Mouse (Mus musculus) embryonic stem cell, embryonic (primary cell): ENCODE data around the gene Ccdc138.
"Not testable (repeated sequence)": the region's sequence is repeated elsewhere in the genome, so short reads cannot be mapped to it uniquely, and the experiment has no call there.

Experiments
- CTCF ChIA-PET, 4 experiments: fragments of 300-600 bp in 2 of 4; fragments of 350-600 bp in 2 of 4; sonication (Branson Sonifier 250); formaldehyde crosslinking; loops; one replicate each; lab custom pipeline; 2022; ENCODE audit warnings: inconsistent platforms in 2 of 4; lab: Charles Lee
- POLR2A ChIA-PET, 4 experiments: fragments of 300-600 bp in 2 of 4; fragments of 350-600 bp in 2 of 4; sonication (Branson Sonifier 250); formaldehyde crosslinking; loops; one replicate each; lab custom pipeline; 2022; ENCODE audit warnings: antibody characterized with exemption in 4 of 4, inconsistent platforms in 1 of 4; lab: Charles Lee

Ccdc138 gene

DNA sequence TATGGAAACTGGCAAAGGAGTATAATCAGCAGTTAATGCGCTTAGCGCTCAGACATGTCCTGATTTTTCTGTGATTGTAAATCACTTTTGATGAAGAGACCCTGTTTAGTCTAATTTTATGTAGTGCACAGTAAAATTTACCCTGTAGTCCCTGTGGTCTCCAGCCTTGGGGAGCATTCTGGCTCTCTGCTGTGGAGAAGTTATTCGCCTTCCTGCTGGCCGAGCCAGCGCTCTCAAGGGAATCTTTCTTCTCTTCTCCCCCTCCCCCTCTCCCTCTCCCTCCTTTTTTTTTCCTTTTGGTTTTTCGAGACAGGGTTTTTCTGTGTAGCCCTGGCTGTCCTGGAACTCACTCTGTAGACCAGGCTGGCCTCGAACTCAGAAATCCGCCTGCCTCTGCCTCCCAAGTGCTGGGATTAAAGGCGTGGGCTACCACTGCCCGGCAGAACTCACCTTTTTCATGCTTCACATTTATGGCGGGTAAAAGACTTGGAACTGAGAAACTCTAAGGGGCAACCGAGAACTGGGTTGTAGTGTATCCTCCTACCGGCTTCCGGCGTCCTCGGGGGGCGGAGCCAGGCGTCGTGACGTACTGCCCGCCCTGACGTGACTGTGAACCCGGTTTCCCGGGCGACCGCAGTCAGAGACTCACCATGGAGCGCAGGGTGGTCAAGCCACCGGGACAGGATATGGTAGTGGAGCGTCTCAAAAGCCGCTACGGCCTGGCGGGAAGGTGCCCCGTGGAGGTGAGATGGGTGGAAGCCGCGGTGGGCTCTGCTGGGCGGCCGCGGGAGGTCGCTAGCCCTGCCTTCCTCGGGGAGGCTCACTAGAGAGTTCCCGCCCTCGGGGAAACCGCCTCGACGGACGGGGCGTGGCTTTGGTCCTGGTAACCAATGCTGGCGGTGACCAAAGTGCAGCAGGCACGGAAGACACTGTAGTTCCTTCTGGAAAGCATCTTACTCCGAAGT lies at the start of gene Ccdc138:
Ccdc138 (plus strand) TSS at position 629 of the 965 bp plus-strand sequence.
- ChIA-PET POLR2A (interaction anchor here in 1 of 4 experiments (1.8 kb wide), 1 partner anchor 19 kb away, joined by 9 read pairs; no protein-coding TSS in a partner anchor), CTCF (no interaction called here)

DNA sequence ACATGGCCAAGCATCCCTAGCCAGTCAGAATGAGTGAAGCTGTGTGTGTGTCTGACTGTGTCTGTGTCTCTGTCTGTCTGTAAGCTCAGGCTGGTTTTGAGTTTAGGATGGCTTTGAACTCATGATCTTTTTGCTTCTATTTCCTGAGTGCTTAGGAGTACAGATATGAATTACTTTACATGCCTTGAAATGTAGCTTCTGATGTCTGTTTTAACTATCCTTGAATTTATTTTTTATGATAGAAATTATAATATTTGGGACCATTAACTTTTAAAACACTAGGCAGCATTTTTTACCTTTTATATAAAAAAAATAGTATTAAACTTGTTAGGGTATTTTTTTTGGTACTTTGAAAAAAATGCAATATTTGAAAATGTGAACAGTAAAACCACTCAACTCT lies 46.2 kb upstream of the Ccdc138 start:
- ChIA-PET CTCF (no interaction called here), POLR2A (interaction anchor here in 1 of 4 experiments (0.7 to 1.1 kb wide), 2 partner anchors 12 to 18 kb away, joined by 3 read pairs; no protein-coding TSS in a partner anchor)

DNA sequence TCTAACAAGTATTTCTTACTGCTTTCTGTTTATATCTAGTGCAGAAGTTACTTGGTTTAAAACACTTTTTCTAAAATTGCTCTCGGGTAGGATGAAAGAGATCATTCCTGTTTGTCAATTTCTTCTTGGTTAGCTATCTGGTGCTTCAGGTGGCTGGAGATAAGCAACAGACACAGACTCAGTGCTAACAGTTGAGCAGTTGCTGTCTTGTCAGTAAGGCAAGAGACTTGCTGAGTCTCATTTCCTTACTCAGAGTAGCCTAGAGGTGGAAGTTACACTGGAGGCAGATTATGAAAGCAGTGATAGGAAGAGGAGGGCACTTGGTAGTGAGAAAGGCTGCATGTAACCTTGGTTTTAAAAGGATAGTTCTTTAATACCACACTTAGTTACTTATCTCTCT lies 45.6 kb upstream of the Ccdc138 start:
- CTCF ChIA-PET, result no interaction called here
- POLR2A ChIA-PET, result interaction anchor here in 2 of 4 experiments (0.7 to 1.4 kb wide), 4 partner anchors 9 to 25 kb away, joined by 3 read pairs; no protein-coding TSS in a partner anchor

DNA sequence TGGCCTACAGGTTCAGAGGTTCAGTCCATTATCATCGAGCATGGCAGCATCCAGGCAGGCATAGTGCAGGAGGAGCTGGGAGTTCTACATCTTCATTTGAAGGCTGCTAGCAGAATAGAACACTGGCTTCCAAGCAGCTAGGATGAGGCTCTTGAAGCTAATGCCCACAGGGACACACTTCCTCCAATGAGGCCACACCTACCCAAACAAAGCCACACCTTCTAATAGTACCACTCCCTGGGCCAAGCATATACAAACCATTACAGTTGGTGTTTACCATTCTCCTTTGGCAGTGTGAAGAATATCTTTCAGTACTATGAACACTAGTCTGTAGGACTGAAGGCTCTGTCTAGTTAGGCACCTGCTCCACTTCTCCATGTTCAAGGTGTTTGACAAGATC lies 37.9 kb upstream of the Ccdc138 start:
- POLR2A ChIA-PET, result interaction anchor here in 3 of 4 experiments (0.5 to 1.6 kb wide), 5 partner anchors 10 to 144 kb away, joined by 3 to 10 read pairs (median 4); partner anchors contain the start of gene Ranbp2 (in 1 of the 3)
- CTCF ChIA-PET, result no interaction called here

DNA sequence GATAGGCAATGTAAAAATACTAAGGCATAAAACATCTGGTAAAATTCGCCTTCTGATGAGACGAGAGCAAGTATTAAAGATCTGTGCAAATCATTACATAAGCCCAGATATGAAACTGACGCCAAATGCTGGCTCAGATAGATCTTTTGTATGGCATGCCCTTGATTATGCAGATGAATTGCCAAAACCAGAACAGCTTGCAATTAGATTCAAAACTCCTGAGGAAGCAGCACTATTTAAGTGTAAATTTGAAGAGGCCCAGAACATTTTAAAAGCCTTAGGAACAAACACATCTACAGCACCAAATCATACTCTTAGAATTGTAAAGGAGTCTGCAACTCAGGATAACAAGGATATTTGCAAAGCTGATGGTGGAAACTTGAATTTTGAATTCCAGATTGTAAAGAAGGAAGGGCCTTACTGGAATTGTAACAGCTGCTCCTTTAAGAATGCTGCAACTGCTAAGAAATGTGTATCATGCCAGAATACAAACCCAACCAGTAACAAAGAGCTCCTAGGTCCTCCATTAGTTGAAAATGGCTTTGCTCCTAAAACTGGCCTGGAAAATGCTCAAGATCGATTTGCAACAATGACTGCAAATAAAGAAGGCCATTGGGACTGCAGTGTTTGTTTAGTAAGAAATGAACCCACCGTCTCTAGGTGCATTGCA lies 20.5 kb upstream of the Ccdc138 start:
- POLR2A ChIA-PET, result interaction anchor here in 2 of 4 experiments (1.1 to 1.7 kb wide), 4 partner anchors 8 to 24 kb away, joined by 3 to 4 read pairs (median 4); no protein-coding TSS in a partner anchor
- CTCF ChIA-PET, result no interaction called here

DNA sequence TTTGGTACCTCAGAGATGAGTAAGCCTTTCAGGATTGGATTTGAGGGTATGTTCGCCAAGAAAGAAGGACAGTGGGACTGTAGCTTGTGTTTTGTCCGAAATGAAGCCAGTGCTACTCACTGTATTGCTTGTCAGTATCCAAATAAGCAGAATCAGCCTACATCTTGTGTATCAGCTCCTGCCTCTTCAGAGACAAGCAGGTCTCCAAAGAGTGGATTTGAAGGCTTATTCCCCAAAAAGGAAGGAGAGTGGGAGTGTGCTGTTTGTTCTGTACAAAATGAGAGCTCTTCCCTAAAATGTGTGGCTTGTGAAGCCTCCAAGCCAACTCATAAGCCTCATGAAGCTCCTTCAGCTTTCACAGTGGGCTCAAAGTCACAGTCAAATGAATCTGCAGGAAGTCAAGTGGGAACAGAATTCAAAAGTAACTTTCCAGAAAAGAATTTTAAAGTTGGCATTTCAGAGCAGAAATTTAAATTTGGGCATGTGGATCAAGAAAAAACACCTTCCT lies 19.6 kb upstream of the Ccdc138 start:
- POLR2A ChIA-PET, result interaction anchor here in 2 of 4 experiments (1.1 to 1.7 kb wide), 6 partner anchors 8 to 845 kb away, joined by 3 to 9 read pairs (median 3); partner anchors contain the start of gene P4ha1 (in 1 of the 2)
- CTCF ChIA-PET, result no interaction called here

DNA sequence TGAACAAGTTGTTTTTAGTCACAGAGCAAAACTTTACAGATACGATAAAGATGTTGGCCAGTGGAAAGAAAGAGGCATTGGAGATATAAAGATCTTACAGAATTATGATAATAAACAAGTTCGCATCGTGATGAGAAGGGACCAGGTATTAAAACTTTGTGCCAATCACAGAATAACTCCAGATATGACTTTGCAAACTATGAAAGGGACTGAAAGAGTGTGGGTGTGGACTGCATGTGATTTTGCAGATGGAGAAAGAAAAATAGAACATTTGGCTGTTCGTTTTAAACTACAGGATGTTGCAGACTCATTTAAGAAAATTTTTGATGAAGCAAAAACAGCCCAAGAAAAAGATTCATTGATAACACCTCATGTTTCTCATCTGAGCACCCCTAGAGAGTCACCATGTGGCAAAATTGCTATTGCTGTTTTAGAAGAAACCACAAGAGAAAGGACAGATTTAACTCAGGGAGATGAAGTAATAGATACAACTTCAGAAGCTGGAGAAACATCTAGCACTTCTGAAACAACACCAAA lies 17.7 kb upstream of the Ccdc138 start:
- ChIA-PET CTCF (no interaction called here), POLR2A (interaction anchor here in 1 of 4 experiments (1.2 to 2.0 kb wide), 3 partner anchors 9 to 33 kb away, joined by 3 to 4 read pairs (median 4); partner anchors contain the start of gene Ranbp2)

DNA sequence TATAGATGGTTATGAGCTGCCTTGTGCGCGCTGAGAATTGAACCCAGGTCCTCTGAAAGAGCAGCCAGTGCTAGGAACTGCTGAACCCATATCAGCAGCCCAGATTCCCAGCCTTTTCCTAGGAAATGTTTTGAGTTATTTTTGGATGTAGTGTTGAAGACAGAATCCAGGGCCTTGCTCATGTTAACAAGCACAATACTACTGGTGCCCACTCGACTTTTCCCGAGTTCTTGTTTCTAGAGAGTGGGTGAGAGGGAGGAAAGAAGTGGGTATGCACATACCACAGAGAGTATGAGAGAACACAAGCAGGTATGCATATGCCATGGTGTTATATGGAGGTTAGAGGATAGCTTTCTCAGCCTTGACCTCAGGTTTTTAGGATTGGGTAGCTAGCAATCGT lies 6.7 kb upstream of the Ccdc138 start:
- CTCF ChIA-PET, result no interaction called here

DNA sequence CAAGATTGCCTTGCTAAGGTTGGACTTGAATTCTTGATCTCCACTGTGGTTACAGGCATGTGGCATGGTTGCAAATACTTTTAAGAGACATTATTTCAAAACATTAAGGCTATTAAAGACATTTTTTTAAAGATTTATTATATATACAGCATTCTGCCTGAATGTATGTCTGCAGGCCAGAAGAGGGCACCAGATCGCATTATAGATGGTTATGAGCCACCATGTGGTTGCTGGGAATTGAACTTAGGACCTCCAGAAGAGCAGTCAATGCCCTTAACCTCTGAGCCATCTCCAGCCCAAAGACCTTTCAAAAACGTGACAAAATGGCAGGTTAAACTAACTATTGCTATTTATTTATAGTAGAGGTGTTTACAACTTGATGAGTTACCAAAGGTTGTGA lies 2.1 kb upstream of the Ccdc138 start:
- ChIA-PET CTCF (interaction anchor here in 3 of 4 experiments (0.7 to 1.4 kb wide), 6 partner anchors 35 to 317 kb away, joined by 3 read pairs; partner anchors contain the start of gene Sh3rf3 (in 1 of the 3)), POLR2A (interaction anchor here in 3 of 4 experiments (0.6 to 1.8 kb wide), 5 partner anchors 17 to 80 kb away, joined by 3 to 9 read pairs (median 5); no protein-coding TSS in a partner anchor)

More for the DNA sequence above, 6.7 kb upstream of the Ccdc138 start:
- POLR2A ChIA-PET, result no interaction called here

DNA sequence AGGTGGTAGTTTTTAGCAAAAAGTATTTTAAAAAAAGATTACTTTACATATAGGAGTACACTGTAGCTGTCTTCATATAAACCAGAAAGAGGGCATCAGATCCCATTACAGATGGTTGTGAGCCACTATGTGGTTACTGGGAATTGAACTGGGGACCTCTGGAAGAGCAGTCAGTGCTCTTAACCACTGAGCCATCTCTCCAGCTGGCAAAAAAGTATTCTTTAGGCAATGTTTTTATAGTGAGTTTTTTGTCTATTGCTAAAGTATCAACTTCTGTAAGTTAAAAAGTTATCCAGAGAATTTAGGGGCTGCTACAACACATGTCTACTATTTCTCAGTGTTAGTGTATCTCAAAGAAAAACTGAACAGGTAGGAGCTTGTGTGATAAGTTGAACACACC lies 1.0 kb upstream of the Ccdc138 start:
- ChIA-PET CTCF (interaction anchor here in 2 of 4 experiments (0.7 to 1.4 kb wide), 4 partner anchors 34 to 316 kb away, joined by 3 read pairs; partner anchors contain the start of gene Sh3rf3 (in 1 of the 2)), POLR2A (interaction anchor here in 3 of 4 experiments (0.7 to 1.8 kb wide), 4 partner anchors 18 to 62 kb away, joined by 3 to 9 read pairs (median 4); no protein-coding TSS in a partner anchor)

DNA sequence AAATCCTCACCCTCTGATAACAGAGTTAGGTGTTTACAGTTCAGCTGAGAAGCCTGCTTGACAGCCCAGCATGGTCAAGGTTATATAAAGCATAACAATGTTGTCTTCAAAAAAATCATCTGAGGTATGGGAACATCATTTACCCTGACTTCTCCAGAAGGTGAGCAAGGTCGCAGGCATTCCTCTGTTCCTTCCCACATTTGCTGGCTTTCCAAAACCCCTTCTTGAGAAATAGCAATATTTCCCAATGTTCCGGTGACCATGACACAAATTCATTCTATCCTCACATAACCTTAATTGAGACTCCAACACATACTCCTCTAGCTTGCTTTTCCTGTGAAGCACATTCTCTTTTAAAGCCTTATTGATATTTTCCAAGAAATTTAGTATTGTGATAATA lies 768 bp downstream of the Ccdc138 start:
- CTCF ChIA-PET, result no interaction called here
- POLR2A ChIA-PET, result interaction anchor here in 2 of 4 experiments (0.6 to 1.2 kb wide), 3 partner anchors 60 to 152 kb away, joined by 3 to 5 read pairs (median 3); no protein-coding TSS in a partner anchor

DNA sequence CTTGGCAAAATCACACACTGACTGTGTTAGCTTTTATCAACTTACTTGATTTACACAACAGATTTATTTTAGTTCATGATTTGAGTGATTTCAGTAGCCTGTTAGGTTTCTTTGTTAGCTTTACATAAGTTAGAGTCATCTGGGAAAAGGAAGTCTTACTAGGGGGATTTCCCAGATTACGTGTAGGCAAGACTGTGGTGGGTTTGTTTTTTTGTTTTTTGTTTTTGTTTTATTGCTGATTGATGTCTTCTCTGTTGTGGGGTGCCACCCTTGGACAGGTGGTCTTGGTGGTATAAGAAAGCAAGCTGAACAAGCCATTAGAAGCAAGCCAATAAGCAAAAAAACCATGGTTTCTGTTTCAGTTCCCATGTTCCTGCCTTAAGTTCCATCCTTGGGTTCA lies 31.6 kb downstream of the Ccdc138 start:
- POLR2A ChIA-PET, result interaction anchor here in 1 of 4 experiments (1.2 to 1.6 kb wide), 3 partner anchors 8 to 14 kb away, joined by 3 read pairs; no protein-coding TSS in a partner anchor
- CTCF ChIA-PET, result interaction anchor here in 1 of 4 experiments (1.3 kb wide), 1 partner anchor 11 kb away, joined by 3 read pairs; no protein-coding TSS in a partner anchor

DNA sequence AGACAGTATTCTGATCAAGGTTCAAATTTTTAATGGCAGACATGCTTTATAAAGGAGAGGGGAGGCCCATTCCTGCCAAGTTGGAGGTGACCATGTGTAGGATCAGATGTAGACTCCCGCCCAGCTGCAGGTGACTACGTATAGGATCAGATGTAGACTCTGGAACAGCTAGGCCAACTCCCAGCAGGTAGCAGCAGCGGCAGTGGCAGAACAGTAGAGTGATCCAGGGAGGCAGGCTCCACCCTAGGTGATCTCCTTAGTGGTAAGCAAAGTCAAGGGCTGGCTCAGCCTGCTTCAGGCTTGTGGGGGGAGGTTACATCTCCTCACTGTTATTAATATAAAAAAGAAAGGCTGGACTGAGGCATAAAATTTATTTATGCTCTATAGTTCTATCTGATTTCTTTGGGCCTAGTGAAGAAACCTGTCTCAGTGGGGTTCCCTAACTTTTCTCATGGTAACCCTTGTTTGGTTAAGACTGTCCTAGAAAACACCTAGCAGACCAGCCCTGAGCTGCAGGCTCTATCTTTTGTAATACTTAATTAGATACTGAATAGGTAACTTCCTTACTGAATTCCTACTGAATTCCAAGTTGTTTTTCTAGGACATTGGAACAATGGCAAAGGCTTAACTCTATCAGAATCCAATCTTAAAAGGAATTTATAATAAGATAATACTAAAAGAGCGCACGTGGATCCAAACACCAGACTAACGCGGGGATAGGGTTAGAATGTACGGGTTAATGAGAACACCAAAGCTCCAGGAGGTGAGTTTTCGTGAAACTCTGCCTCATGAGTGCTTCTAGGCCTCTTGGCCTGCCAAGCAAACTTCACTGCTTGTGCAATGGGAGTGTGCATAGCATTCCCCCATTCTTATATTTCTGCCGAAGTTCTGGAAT lies 33.4 kb downstream of the Ccdc138 start:
- CTCF ChIA-PET, result interaction anchor here in 1 of 4 experiments (0.7 to 1.5 kb wide), 2 partner anchors 10 to 35 kb away, joined by 3 to 6 read pairs; no protein-coding TSS in a partner anchor
- POLR2A ChIA-PET, result interaction anchor here (0.5 to 2.8 kb wide), 17 partner anchors 10 to 208 kb away, joined by 3 to 19 read pairs (median 4); partner anchors contain the start of genes Ranbp2 (in 3 of the 4) and Lims1 (in 1 of the 4)

DNA sequence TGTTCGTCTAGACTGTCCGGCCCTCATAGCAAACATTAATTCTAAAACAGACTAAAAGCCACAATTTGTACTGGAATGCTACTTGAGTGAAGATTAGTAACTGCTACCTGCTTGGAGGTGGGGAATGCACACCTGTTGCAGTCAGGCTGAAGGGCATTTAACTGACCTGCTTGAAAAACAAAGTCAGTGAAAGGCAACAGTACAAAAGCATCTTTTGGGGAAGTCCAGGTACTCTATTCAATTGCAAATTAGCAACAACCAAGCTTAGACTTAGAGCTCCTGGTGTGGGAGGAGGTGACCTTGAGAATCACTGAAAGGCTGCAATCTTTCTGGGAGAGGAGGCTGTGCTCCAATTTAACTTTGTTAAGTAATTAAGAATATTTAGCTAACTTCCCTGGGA lies 34.4 kb downstream of the Ccdc138 start:
- CTCF ChIA-PET, result interaction anchor here in 2 of 4 experiments (0.9 to 1.5 kb wide), 2 partner anchors 9 to 36 kb away, joined by 3 to 6 read pairs; no protein-coding TSS in a partner anchor
- POLR2A ChIA-PET, result interaction anchor here in 3 of 4 experiments (0.8 to 2.8 kb wide), 14 partner anchors 8 to 209 kb away, joined by 3 to 19 read pairs (median 4); partner anchors contain the start of genes Lims1 (in 1 of the 3) and Ranbp2 (in 1 of the 3)

DNA sequence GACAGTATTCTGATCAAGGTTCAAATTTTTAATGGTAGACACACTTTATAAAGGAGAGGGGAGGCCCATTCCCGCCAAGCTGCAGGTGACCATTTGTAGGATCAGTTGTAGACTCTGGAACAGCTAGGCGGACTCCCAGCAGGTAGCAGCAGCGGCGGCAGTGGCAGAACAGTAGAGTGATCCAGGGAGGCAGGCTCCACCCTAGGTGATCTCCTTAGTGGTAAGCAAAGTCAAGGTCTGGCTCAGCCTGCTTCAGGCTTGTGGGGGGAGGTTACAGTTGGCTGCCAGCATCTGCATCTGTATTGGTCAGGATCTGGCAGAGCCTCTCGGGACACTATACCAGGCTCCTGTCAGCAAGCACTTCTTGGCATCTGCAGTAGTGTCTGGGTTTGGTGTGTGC lies 38.5 kb downstream of the Ccdc138 start:
- POLR2A ChIA-PET, result interaction anchor here in 1 of 4 experiments (1.4 kb wide), 1 partner anchor 10 kb away, joined by 3 read pairs; no protein-coding TSS in a partner anchor
- CTCF ChIA-PET, result not testable (repeated sequence)

DNA sequence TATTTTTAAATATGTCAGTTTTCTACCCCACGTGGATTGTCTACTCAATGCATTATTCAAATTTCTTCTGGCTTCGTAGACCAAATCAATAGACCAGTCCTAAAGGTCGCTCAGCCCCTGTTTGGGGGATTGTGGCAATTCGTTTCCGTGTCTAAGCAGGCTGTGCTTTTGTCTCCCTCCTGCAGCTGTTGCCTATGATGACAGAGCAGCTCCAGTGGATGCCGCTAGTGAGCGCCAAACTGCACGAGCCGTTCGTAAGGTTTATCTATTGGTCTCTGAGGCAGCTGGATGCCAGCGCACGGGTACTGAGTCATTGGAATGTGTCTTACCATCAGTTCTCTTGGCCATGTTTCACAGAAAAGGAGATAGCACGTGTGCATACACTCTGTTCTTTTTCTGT lies 42.9 kb downstream of the Ccdc138 start:
- ChIA-PET CTCF (interaction anchor here in 3 of 4 experiments (0.6 to 1.7 kb wide), 10 partner anchors 9 to 511 kb away, joined by 3 to 6 read pairs (median 4); no protein-coding TSS in a partner anchor), POLR2A (interaction anchor here in 3 of 4 experiments (1.0 to 1.9 kb wide), 7 partner anchors 8 to 217 kb away, joined by 3 to 19 read pairs (median 4); partner anchors contain the start of gene Lims1 (in 1 of the 3))
